Mouse (Mus musculus) hindbrain, embryonic 10.5 days (tissue): ENCODE measurements around the gene Nap1l1. TPM values are rescaled to one million over a fixed set of nuclear protein-coding genes. Genes with fewer than 3 reads are reported as not detected.
"Not testable (repeated sequence)": the region's sequence is repeated elsewhere in the genome, so short reads cannot be mapped to it uniquely, and the experiment has no call there.

Source experiments
- DNase-seq: peaks from one replicate; pipeline ENCODE4 v3.0.0-alpha.2; 2017; ENCODE audit warnings: low spot score
- H3K27ac ChIP-seq: fragments of 300-500 bp; sonication (generic); 2 replicates; pipeline ENCODE4 v1.5.1; 2016; ENCODE audit warnings: mild to moderate bottlenecking, moderate library complexity
- H3K27me3 ChIP-seq: fragments of 300-500 bp; sonication (generic); 2 replicates; pipeline ENCODE4 v1.6.1; 2016; ENCODE audit warnings: mild to moderate bottlenecking; ENCODE audit not compliant: poor library complexity, insufficient read depth, severe bottlenecking
- H3K36me3 ChIP-seq: fragments of 300-500 bp; sonication (generic); 2 replicates; pipeline ENCODE4 v1.6.1; 2016; ENCODE audit warnings: mild to moderate bottlenecking, moderate library complexity
- H3K4me1 ChIP-seq: fragments of 300-500 bp; sonication (generic); replicated peaks from 2 replicates; pipeline ENCODE4 v1.6.1; 2016; ENCODE audit warnings: mild to moderate bottlenecking
- H3K4me3 ChIP-seq: fragments of 300-500 bp; sonication (generic); 2 replicates; pipeline ENCODE4 v1.5.1; 2016; ENCODE audit warnings: mild to moderate bottlenecking, moderate library complexity
- H3K9me3 ChIP-seq: fragments of 300-500 bp; sonication (generic); 2 replicates; pipeline ENCODE4 v1.6.1; 2016; ENCODE audit warnings: mild to moderate bottlenecking, moderate library complexity
- WGBS: fragments of 180-500 bp; shearing (Covaris S2); methylation state at CpG from one replicate; pipeline ENCODE4 v1.1.7; 2016; 5-methylcytosine and 5-hydroxymethylcytosine counted together
- polyA plus RNA-seq: library from polyadenylated mRNA; unstranded; fragments of >200 nt; fragmentation: Nextera tagmentation; extraction: Ambion mirVana; gene quantifications from 2 replicates; pipeline ENCODE4 v1.2.1, GENCODE M21; 2016

Nap1l1 gene
- polyA plus RNA-seq, 1 experiment from 2014 or later, result 256 TPM

GRCm38 (mm10) chr10:111490079-111490478 lies 17.1 kb downstream of the Nap1l1 start:
- not testable (repeated sequence) for DNase-seq, H3K27me3 ChIP-seq, H3K4me3 ChIP-seq, H3K9me3 ChIP-seq, H3K27ac ChIP-seq, H3K4me1 ChIP-seq
- WGBS, result 90% methylated on average over 4 of the region's 4 CpGs
- peaks cover 99% of the 10 kb centered on the region for H3K36me3 ChIP-seq

- Histone ChIP-seq H3K27me3 (no peaks in the 10 kb centered on the region), H3K4me1 (no peaks in the 10 kb centered on the region), H3K4me3 (no peak overlapping the region), H3K27ac (no peak overlapping the region), H3K36me3 (peaks cover 79% of the 10 kb centered on the region), H3K9me3 (no peaks in the 10 kb centered on the region)
- no peak for DNase-seq
- WGBS, result 92% methylated on average over 7 of the region's 7 CpGs
Observed at GRCm38 (mm10) chr10:111495888-111496287, 22.9 kb downstream of the Nap1l1 start.

GRCm38 (mm10) chr10:111499892-111500291 lies 26.9 kb downstream of the Nap1l1 start:
- no peaks in the 10 kb centered on the region for H3K9me3 ChIP-seq
- H3K27ac ChIP-seq, result no peak overlapping the region
- H3K27me3 ChIP-seq, result no peaks in the 10 kb centered on the region
- DNase-seq, result no peak
- H3K4me3 ChIP-seq, result no peak overlapping the region
- WGBS, result 76% methylated on average over 6 of the region's 6 CpGs
- peaks cover 9% of the 10 kb centered on the region; the same call in 1 of the 2 replicates for H3K4me1 ChIP-seq
- peaks cover 41% of the 10 kb centered on the region for H3K36me3 ChIP-seq

GRCm38 (mm10) chr10:111503071-111503470 lies 30.0 kb downstream of the Nap1l1 start:
- WGBS, result 3% methylated on average over 3 of the region's 3 CpGs
- peak; percentile 73 for DNase-seq
- no peaks in the 10 kb centered on the region for H3K27me3 ChIP-seq
- no peak overlapping the region for H3K4me3 ChIP-seq
- H3K36me3 ChIP-seq, result peaks cover 9% of the 10 kb centered on the region
- H3K9me3 ChIP-seq, result no peaks in the 10 kb centered on the region
- H3K27ac ChIP-seq, result no peak overlapping the region
- H3K4me1 ChIP-seq, result peaks cover 26% of the 10 kb centered on the region

- DNase-seq, result no peak
- Histone ChIP-seq H3K27me3 (no peaks in the 10 kb centered on the region), H3K4me1 (peaks cover 30% of the 10 kb centered on the region), H3K9me3 (no peaks in the 10 kb centered on the region), H3K4me3 (no peak overlapping the region), H3K27ac (no peak overlapping the region), H3K36me3 (peaks cover 2% of the 10 kb centered on the region; the same call in 1 of the 2 replicates)
- 46% methylated on average over 10 of the region's 10 CpGs for WGBS
Observed at GRCm38 (mm10) chr10:111503716-111504115, 30.7 kb downstream of the Nap1l1 start.

- H3K36me3 ChIP-seq, result no peaks in the 10 kb centered on the region
- WGBS, result 74% methylated on average over 1 of the region's 1 CpGs
- H3K27me3 ChIP-seq, result no peaks in the 10 kb centered on the region
- no peak for DNase-seq
- H3K27ac ChIP-seq, result no peak overlapping the region
- H3K4me1 ChIP-seq, result peaks cover 39% of the 10 kb centered on the region
- no peak overlapping the region for H3K4me3 ChIP-seq
- H3K9me3 ChIP-seq, result no peaks in the 10 kb centered on the region
Observed at GRCm38 (mm10) chr10:111504606-111505005, 31.6 kb downstream of the Nap1l1 start.

- 57% methylated on average over 7 of the region's 7 CpGs for WGBS
- DNase-seq, result peak; percentile 24
- H3K4me1 ChIP-seq, result peaks cover 47% of the 10 kb centered on the region
- H3K4me3 ChIP-seq, result peak overlapping the region; percentile 76
- H3K9me3 ChIP-seq, result no peaks in the 10 kb centered on the region
- no peaks in the 10 kb centered on the region for H3K36me3 ChIP-seq
- H3K27me3 ChIP-seq, result no peaks in the 10 kb centered on the region
- H3K27ac ChIP-seq, result peak overlapping the region; percentile 93
Observed at GRCm38 (mm10) chr10:111505406-111505805, 32.4 kb downstream of the Nap1l1 start.

- Histone ChIP-seq H3K27me3 (no peaks in the 10 kb centered on the region), H3K36me3 (no peaks in the 10 kb centered on the region), H3K27ac (peak within 1 kb of the TSS; percentile 93), H3K4me1 (peaks cover 54% of the 10 kb centered on the region), H3K4me3 (peak within 1 kb of the TSS; percentile 76), H3K9me3 (no peaks in the 10 kb centered on the region)
- peak; percentile 93 for DNase-seq
- WGBS, result under 1% methylated on average over 94 of the region's 94 CpGs
Observed at GRCm38 (mm10) chr10:111506101-111506925, 33.3 kb downstream of the Nap1l1 start, which contains the start of gene Phlda1. Phlda1 (plus strand) TSS chr10:111506286.

GRCm38 (mm10) chr10:111506926-111507459 lies 34.0 kb downstream of the Nap1l1 start:
- under 1% methylated on average over 23 of the region's 23 CpGs for WGBS
- Histone ChIP-seq H3K27ac (peak overlapping the region; percentile 93), H3K4me1 (peaks cover 54% of the 10 kb centered on the region), H3K36me3 (no peaks in the 10 kb centered on the region), H3K9me3 (no peaks in the 10 kb centered on the region), H3K27me3 (no peaks in the 10 kb centered on the region), H3K4me3 (peak overlapping the region; percentile 76)
- DNase-seq, result no peak

GRCm38 (mm10) chr10:111507460-111508211 lies 34.6 kb downstream of the Nap1l1 start:
- H3K4me3 ChIP-seq, result peak overlapping the region; percentile 76
- no peaks in the 10 kb centered on the region for H3K36me3 ChIP-seq
- peak overlapping the region; percentile 93 for H3K27ac ChIP-seq
- peak; percentile 68 for DNase-seq
- H3K4me1 ChIP-seq, result peaks cover 53% of the 10 kb centered on the region
- WGBS, result under 1% methylated on average over 38 of the region's 38 CpGs
- no peaks in the 10 kb centered on the region for H3K27me3 ChIP-seq
- H3K9me3 ChIP-seq, result no peaks in the 10 kb centered on the region

- Histone ChIP-seq H3K4me1 (peaks cover 49% of the 10 kb centered on the region), H3K4me3 (peak overlapping the region; percentile 76), H3K9me3 (no peaks in the 10 kb centered on the region), H3K36me3 (no peaks in the 10 kb centered on the region), H3K27ac (peak overlapping the region; percentile 93), H3K27me3 (no peaks in the 10 kb centered on the region)
- 6% methylated on average over 7 of the region's 7 CpGs for WGBS
- no peak for DNase-seq
Observed at GRCm38 (mm10) chr10:111508324-111509080, 35.5 kb downstream of the Nap1l1 start.

GRCm38 (mm10) chr10:111509103-111509784 lies 36.2 kb downstream of the Nap1l1 start:
- DNase-seq, result no peak
- no peaks in the 10 kb centered on the region for H3K9me3 ChIP-seq
- H3K4me1 ChIP-seq, result peaks cover 45% of the 10 kb centered on the region
- no peaks in the 10 kb centered on the region for H3K36me3 ChIP-seq
- 12% methylated on average over 8 of the region's 8 CpGs for WGBS
- H3K27me3 ChIP-seq, result no peaks in the 10 kb centered on the region
- H3K27ac ChIP-seq, result peak overlapping the region; percentile 77
- peak overlapping the region; percentile 76 for H3K4me3 ChIP-seq
